Mouse (Mus musculus): ENCODE measurements at regions not wholly inside any gene's neighbourhood (a gene's known extent, or its start where the extent isn't known, plus 50 kb on each side); places are given as distances from the start of the nearest gene placed in this dataset.

DNA sequence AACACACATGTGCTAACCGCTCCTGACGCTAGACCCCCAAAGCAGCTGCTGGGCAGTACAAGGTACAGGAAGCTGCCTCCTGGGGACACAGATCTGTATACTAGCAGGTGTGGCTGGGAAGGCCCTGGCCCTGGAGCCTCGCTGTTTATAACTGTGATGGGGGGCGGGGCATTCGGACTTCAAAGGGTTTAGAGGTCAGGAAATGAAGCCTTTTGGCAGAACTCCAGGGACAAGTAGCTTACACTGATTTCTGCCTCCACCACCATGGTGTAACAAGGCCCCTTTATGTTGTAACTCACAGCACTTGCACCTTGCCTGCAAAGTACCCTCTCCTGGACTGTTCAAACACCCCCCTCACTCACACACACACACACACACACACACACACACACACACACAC lies 215.5 kb upstream of the Rreb1 start:
- CTCF ChIA-PET: no interaction called here

DNA sequence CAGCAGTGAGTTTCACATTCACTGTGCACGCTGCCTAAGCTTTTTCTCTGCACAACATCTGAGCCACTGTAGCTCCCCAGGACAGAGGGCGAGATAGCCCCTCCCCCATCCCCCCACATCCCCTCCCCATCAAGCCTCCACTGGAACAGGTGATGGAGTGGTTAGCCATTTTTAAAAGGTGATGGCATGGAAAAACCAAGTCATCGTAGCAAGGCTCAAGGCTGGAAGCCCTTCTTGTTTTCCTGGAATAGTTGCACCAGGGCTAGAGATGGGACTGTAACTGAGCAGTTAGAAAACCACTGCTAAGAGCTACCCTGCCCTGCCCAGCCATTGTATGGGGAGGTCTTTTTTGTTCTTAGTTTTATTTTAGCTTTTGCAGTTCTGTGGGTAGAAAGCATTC lies 209.1 kb upstream of the Rreb1 start:
- CTCF ChIA-PET: interaction anchor here (0.7 kb wide), 1 partner anchor 155 kb away, joined by 4 read pairs; no protein-coding TSS in a partner anchor

DNA sequence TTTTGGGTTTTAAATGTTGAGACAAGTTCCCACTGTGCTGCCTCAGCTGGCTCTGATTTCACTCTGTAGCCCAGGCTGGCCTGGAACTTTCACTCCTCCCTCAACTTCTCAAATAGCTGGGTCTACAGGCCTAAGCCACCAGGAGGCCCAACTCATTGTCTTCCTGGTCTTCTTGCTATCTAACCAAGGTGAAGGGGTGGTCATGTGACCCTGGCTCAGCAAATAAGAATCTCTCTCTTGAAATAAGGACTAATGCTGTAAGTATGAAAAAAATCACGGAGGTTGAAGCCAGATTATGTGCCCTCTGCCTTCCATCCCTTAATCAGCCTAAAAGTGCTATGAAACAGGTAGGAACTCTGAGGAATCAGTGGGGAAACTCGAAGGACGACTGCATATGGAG lies 208.7 kb upstream of the Rreb1 start:
- CTCF ChIA-PET: no interaction called here

DNA sequence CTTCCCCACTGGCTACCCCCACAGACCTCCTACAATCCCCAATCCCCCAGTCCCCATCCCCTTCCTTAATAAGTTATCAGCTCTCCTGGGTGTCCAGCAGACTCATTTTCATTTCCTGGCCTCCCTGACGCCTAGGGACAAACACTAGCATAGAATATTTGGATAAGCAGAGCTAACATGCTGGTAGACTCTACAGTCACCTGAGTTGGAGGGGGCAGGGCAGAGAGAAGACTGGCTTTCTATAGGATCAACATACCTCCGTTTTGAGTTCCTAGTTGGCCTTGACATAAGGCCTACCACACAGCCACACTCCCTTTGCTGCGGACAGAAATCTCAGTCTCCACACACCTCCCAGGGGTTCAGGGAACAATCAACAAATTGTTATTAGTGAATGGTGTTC lies 205.2 kb upstream of the Rreb1 start:
- CTCF ChIA-PET: no interaction called here

DNA sequence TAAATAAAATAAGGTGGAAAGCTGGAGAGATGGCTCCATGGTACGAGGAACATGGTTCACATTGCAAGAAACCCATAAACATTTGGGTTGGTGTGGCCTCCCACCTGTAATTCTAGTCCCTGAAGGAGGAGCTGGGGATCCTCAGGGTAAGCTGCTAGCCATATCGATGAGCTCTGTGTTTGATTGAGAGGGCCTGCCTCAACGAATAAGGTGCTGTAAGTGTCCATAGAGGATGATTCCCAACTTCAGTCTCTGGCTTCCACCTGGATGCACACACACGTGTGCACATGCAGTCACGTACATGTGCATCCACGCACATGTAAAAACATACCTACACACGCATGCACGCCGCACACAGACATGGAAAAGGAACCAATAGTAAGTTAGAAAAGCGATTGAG lies 199.0 kb upstream of the Rreb1 start:
- CTCF ChIA-PET: no interaction called here

DNA sequence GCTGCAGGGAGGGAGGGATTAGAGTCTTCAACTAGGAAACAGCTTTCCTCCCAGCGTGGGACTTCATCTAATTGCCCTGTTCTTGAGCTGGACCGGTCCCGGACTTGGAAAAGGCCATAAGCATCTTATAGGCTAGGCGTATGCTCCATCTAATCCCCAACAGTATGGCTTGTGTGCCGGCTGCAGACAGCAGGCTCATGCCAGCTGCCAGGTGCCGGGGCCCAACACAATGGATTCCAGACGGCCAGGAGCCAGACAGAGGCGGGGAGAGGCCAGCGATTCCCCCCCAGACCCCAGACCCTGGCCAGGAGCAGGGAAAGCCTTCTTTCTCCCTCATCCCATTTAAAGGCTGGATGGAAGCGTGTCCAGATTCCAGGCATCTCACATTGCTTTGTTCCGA lies 198.4 kb upstream of the Rreb1 start:
- CTCF ChIA-PET: no interaction called here

DNA sequence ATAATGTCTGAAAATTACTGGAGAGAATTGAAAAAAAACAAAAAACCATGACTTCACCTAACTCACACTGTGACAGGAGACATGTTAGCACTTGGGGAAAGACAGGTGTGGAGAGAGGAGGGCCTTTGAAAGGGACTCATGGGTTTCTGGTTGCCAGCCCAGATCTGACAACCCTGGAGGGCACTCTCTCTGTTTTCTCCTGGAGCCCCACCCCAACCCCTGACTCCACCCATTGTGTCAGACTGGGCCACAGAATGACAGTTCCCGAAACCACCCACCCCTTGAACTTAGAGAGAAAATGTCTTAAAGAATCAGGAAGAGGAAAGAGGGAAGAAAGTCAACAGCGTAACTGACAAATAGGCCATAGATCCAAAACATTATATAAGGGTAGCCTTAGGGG lies 197.4 kb upstream of the Rreb1 start:
- CTCF ChIA-PET: no interaction called here

DNA sequence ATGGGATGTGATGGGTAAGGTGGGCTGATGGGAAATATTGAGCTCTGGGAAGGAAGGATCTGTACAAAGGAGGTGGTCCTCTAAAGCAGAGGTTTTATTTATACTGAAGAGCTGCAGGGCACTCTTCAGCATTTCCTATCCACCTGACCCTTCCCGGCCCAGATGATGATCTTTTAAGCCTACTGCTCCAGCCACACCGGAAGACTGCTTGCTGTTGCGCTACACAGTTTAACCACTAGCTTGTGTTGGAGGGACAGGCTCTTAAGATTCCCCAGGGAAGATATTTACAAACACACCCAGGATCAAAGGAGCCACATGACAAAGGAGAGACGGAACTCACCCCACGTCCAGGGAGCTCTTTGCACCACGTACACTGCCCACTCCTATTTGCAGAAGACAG lies 196.8 kb upstream of the Rreb1 start:
- CTCF ChIA-PET: no interaction called here

DNA sequence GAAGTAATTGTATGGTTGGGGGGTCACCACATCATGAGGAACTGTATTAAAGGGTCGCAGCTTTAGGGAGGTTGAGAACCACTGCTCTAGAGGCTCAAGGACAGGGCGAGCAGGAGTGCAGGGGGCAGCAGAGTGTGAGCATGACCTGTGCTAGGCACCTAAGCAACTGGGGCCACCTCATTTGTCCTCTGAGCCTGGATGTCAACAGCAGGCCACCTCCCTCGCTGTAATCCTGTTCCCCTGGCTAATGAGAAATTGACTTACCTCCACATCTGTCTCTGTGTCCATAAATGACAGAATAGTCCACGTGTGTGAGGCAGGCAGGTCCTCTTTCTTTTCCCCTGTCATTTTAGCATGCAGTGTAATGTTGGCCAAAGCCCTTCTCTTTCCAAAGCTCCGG lies 192.7 kb upstream of the Rreb1 start:
- CTCF ChIA-PET: interaction anchor here (0.5 kb wide), 1 partner anchor 117 kb away, joined by 4 read pairs; no protein-coding TSS in a partner anchor

DNA sequence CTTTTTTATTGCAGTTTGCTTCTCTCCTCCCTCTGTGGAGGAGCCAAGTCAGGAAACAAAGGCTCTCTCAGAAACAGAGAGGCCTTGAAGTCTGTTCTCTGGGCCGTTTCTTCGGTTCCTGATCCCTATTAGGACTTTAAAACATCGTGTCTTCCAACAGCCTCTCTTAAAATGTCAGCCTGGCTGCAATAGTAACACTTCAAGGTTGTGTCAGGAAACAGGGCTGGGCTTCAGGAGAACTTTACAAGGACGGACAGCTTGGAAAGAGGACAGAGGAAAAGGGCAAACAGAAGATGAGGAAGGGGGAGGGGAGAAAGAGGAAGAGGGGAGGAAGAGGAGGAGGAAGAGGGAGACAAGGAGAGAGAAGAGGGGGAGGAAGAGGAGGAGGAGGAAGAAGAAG lies 191.7 kb upstream of the Rreb1 start:
- CTCF ChIA-PET: no interaction called here

DNA sequence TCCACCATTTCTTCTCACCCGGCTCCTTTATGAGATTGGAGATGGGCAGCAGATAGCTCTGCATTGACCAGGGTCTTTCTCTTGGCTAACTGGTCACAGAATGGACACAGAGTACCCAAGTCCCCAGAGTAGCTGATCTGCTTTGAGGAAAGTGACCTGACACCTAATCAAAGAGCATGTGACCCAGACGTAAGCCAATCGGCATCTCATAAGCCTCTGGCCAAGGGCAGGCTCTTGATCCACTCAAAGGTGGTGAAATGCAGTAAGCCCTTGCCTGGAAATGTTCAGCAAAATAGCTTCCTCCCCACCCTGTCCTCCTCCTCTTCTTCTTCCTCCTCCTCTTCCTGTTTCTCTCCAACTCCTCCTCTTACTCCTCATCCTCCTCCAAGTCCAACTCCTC lies 190.3 kb upstream of the Rreb1 start:
- CTCF ChIA-PET: no interaction called here

DNA sequence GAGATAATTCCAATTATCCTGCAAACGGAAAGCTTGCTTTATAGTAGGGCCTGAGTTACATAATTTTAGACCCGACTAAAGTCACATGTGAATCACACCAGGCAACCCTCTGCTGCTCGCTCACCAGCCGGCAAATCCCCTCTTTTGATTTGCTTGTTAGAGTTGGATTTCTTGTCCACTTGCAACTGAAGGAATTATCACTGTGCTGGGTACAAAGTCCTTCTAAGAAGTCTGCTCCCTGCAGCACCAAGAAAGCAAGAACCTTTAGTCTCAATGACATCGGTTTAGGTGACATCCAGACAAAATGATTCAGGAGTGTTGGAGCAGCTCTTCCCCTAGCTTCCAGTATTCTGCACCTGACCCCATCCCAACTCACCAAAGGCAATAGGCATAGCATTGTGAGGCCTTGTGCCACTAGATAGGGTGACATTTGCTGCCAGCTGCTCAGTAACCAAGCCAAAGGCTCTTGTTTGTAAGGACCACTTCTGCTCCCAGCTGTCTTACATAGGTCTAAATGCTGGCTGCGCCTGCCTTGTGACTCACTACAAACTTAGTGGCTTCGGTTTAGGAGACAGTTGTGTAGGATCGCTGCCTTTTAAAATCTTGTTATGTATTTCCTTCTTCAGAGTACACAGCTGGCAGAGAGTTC lies 189.5 kb upstream of the Rreb1 start:
- CTCF ChIA-PET: no interaction called here

DNA sequence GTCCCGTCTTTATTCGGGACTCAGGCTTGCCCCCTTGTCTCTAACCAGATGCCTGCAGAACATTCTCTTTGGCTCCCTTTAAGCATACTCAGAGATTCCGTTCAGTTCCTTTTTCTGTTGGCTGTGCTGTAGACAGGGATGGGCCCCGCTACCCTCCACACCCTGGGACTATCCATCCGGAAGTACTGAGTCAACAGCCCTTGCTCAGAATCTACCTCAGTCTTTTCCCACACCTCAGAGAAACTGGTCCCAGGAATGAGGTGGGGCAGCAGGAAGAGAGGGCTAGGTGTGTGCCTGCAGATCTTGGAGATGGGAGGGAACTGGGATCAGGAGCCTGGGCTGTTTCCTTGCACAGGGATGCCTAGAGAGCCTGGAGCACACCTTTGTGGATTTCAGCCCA lies 186.1 kb upstream of the Rreb1 start:
- CTCF ChIA-PET: interaction anchor here (0.7 kb wide), 1 partner anchor 171 kb away, joined by 3 read pairs; no protein-coding TSS in a partner anchor

DNA sequence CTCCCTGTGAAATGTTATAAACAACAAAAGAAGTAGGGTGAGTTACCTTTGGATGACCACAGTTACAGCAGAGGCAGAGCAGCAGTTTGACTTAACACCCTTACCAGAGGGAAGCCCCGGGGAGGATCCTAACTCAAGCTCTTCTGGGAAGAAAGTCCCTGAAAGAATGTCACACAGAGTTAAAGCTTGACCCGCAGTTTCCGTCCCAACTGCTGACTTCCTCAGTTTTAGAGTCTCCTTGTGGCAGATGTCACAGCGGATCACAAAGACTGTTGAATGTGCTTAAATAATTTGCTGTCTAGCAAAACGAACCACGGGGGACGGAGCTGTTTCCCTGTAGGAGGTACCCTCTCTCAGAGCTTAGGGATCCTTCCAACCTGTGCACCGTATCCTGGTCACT lies 183.0 kb upstream of the Rreb1 start:
- CTCF ChIA-PET: no interaction called here

DNA sequence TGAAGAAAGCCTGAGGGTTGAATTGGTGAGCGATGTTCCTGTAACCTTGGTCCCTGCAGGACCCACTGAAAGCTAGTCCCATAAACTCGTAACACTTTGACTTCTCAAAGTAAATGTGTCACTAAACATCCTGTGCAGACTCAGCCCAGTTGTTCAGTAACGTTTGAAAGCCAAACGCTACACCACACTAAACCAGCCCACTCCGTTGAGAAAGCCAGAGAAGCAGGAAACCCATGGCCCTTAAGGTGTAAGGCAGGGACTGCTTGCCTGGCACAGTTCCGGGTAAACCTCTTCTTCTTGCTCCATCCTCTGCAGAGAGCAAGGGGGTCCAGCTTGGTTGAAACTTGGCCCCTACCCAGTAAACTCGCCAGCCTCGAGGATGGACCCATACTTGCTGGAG lies 180.6 kb upstream of the Rreb1 start:
- CTCF ChIA-PET: no interaction called here

DNA sequence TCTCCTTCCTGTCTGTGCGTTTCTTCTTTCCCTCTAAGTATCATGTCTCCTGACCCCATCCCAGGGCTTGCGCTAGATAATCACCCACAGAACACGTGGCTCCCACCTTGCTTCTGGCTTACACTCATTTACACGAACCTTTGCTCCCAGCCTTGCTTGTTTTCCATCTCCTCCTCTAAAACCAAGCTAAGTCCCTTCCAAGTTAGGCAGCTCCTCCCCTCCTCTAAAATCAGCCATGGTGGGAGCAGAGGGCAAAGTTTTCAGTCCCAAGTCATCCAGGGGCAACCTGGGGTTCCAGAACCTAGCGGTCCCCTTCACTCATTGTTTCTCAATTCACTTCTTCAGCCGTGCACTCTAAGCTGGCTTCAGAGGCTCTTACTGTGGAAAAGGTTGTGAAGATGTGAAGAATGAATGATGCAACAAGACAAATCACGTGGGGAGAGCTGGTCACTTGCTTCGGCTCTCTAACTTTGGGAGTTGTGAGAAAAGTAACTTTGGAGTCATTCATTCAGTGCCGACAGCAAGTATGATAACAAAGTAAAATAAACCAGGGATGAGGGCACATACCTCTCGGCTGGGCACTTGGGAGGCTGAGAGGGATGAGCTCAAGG lies 179.9 kb upstream of the Rreb1 start:
- CTCF ChIA-PET: no interaction called here

DNA sequence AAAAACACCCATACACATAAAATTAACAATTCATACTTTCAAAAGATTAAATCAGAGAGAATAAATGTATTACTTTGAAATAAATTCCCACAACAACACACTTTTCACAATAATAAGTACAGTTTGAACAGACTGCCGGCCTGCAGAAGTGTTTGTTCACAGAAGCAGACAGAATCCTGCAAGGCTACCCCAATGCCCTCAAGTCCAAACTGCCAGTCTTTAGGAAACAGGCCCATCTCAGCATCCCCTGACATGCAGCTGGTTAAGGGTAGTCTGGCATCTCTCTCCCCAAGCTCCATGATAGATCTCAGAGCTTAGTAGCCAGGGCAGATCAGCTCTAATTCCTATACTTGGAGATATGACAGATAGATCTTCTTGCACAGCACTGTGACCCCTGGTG lies 178.5 kb upstream of the Rreb1 start:
- CTCF ChIA-PET: no interaction called here

DNA sequence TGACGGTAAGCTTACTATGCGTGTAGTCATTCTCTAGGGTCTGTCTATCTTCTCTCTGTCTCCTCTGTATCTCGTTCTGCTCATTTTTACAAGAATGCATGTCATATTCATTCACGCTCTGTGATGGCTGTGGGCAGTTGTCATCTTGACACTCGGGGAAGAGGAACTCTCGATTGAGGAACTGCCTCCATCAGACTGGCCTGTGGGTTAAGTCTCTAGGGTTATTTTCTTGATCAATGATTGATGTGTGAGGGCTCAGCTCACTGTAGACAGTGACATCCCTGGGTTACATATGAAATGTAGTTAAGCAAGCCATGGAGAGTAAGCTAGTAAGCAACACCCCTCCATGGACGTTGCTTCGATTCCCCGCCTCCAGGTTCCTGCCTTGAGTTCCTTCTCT lies 178.0 kb upstream of the Rreb1 start:
- CTCF ChIA-PET: no interaction called here

DNA sequence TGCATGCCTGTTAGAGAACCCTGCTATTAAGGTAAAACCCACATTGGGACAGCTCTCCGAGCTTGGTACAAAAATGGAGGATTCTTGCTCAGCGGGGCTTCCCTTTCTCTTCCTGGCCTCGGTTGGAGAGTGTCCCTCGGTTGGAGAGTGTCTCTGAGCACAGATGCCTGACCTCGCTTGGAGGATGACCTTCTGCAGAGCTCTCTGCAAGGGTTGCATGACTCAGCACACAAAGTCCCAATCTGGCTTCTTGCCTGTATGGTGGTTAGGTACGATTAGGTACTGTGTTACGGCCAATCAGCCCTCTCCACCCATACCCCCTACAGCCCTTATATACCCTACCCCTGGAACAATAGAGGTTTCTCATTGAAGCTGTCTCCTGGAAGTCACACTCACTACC lies 177.1 kb upstream of the Rreb1 start:
- CTCF ChIA-PET: interaction anchor here (0.7 kb wide), 1 partner anchor 47 kb away, joined by 3 read pairs; no protein-coding TSS in a partner anchor

DNA sequence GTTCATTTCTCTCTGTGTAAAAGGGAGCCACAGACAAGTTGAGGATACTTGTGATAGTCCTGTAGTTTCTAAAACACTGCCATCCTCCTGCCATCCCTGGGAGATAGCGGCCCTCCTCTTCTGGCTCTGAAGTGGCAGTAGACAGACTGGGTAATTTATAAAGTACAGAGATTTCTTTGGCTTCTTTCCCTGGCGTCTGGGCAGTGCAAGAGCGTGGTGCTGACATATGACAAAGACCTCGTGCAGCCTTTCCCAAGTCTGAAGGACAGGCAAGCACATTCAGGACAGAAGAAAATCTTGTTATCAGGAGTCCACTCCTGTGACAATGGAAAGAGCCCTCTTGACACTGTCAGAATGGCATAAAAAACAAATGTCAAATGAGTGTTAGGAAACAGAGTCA lies 175.9 kb upstream of the Rreb1 start:
- CTCF ChIA-PET: no interaction called here

DNA sequence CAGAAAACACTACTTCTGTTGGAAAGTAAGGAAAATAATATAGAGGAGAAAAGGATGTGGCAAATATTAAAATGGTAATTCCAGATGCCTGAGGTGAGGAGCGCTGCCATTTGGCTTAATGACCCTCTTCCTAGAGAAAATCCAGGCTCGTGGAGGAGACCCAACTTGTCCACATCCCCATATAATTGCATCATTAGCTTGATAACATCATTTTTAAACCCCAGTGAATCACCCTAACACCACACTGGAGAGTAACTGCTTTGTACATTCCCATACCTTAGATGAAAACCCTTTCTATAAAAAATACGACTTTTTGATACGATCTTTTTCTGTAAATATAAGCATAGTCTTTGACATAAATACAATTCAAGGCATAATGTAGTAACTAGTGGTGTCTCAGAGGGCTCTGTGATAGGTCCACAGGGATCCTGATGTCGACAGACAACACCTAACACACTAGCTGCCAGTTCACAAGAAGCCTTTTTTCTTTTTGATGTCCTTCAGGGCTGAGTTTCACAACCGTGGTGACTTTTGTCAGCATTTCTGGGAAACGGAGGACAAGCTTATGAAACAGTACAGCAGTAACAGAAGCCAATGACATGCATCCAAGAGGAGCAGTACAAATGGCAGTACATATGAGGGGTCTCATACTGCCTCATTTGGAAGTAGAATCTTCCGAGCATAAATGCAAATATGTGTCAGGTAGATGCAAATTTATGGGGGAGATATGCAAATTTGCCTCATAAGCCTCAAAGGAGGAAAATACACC lies 174.8 kb upstream of the Rreb1 start:
- CTCF ChIA-PET: no interaction called here

DNA sequence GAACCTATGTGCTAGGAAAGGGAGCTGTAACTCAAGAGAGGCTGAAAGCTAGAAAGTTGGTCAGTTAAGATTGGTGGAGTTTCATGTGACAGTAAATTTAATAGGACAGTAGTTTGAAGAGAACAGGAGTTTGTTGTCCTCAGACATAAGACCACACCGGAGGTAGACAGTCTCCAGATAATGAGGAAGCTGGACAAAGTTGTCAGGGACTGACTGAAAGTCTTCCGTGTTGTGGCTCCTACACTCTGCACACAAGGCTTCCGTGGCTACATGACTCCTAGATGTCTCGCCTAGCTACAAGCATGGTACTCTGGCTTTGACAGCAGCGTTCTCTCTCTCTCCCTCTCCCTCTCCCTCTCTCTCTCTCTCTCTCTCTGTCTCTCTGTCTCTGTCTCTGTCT lies 171.9 kb upstream of the Rreb1 start:
- CTCF ChIA-PET: interaction anchor here (0.7 kb wide), 1 partner anchor 262 kb away, joined by 5 read pairs; no protein-coding TSS in a partner anchor

DNA sequence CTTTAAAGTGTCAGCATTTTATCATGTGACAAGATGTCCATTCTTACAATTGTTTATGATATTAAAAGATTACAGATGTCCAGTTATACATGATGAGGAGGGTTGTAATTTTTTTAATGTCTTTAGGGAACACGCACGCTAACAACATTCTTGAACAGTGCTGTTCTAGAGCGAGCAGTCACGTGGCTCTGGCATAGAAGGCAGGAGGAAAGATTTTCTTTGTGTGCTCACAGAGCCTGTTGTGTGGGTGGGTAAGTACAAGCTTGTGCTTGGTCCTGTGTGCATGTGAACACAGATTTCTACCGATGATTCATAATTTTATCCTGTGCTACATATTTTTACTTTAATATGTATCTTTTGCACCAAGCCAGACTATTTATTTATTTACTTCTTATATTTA lies 169.1 kb upstream of the Rreb1 start:
- CTCF ChIA-PET: no interaction called here

Data from spleen, embryonic (tissue).